Mouse (Mus musculus): ENCODE data around the gene Olfr287. TPM values are rescaled to one million over a fixed set of nuclear protein-coding genes. Genes with fewer than 3 reads are reported as not detected.

Olfr287 gene
- not detected in 2 replicates for polyA plus RNA-seq (2016; fragmentation: Nextera tagmentation; extraction: Ambion mirVana)

GRCm38 (mm10) chr15:98220877-98221276 is at the start of gene Olfr287, which contains the start of gene Gm44579:
TSS of gene Olfr287 (minus strand) at chr15:98221056.
TSS of gene Gm44579 (minus strand) at chr15:98220977.
- H3K4me3 ChIP-seq: no peak within 1 kb of the TSS
- no peak for DNase-seq (ENCODE audit: low spot score)
- H3K27ac ChIP-seq: no peak within 1 kb of the TSS
- no peaks in the 10 kb centered on the region for H3K9me3 ChIP-seq
- 68% methylated on average over 4 of the region's 4 CpGs for WGBS
- H3K27me3 ChIP-seq (ENCODE audit: insufficient read depth, poor library complexity, severe bottlenecking): no peaks in the 10 kb centered on the region
- H3K4me1 ChIP-seq (replicated peaks): no peaks in the 10 kb centered on the region
- H3K36me3 ChIP-seq: no peaks in the 10 kb centered on the region

GRCm38 (mm10) chr15:98257776-98258175 is 36.9 kb upstream of the Olfr287 start:
- 87% methylated on average over 7 of the region's 7 CpGs for WGBS
- Histone ChIP-seq H3K27me3 (ENCODE audit: insufficient read depth, poor library complexity, severe bottlenecking) (no peaks in the 10 kb centered on the region), H3K9me3 (no peaks in the 10 kb centered on the region), H3K4me3 (no peak overlapping the region), H3K36me3 (no peaks in the 10 kb centered on the region), H3K4me1 (replicated peaks) (no peaks in the 10 kb centered on the region), H3K27ac (no peak overlapping the region)
- DNase-seq (ENCODE audit: low spot score): no peak

- no peak for DNase-seq (ENCODE audit: low spot score)
- Histone ChIP-seq H3K9me3 (no peaks in the 10 kb centered on the region), H3K27ac (no peak within 1 kb of the TSS), H3K4me1 (replicated peaks) (no peaks in the 10 kb centered on the region), H3K4me3 (no peak within 1 kb of the TSS), H3K27me3 (ENCODE audit: insufficient read depth, poor library complexity, severe bottlenecking) (no peaks in the 10 kb centered on the region), H3K36me3 (no peaks in the 10 kb centered on the region)
- WGBS: 81% methylated on average over 8 of the region's 8 CpGs
Measured at GRCm38 (mm10) chr15:98257193-98257592, 36.3 kb upstream of the Olfr287 start, which contains the start of gene H1fnt. TSS of gene H1fnt (minus strand) at chr15:98257293.

GRCm38 (mm10) chr15:98256271-98256670 is 35.4 kb upstream of the Olfr287 start:
- DNase-seq (ENCODE audit: low spot score): no peak
- Histone ChIP-seq H3K4me3 (no peak overlapping the region), H3K36me3 (no peaks in the 10 kb centered on the region), H3K4me1 (replicated peaks) (no peaks in the 10 kb centered on the region), H3K27me3 (ENCODE audit: insufficient read depth, poor library complexity, severe bottlenecking) (no peaks in the 10 kb centered on the region), H3K9me3 (no peaks in the 10 kb centered on the region), H3K27ac (no peak overlapping the region)
- WGBS: 94% methylated on average over 13 of the region's 13 CpGs

- Histone ChIP-seq H3K27me3 (ENCODE audit: insufficient read depth, poor library complexity, severe bottlenecking) (no peaks in the 10 kb centered on the region), H3K9me3 (0 out of 2 replicates have a peak, but pooled peaks cover 2% of the 10 kb centered on the region), H3K4me3 (no peak overlapping the region), H3K4me1 (replicated peaks) (no peaks in the 10 kb centered on the region), H3K27ac (no peak overlapping the region), H3K36me3 (no peaks in the 10 kb centered on the region)
- WGBS: 87% methylated on average over 4 of the region's 4 CpGs
- no peak for DNase-seq (ENCODE audit: low spot score)
Measured at GRCm38 (mm10) chr15:98235442-98235841, 14.6 kb upstream of the Olfr287 start.

GRCm38 (mm10) chr15:98234350-98234749 is 13.5 kb upstream of the Olfr287 start, which contains the start of gene Olfr286:
TSS of gene Olfr286 (minus strand) at chr15:98234450.
- no peak for DNase-seq (ENCODE audit: low spot score)
- Histone ChIP-seq H3K9me3 (0 out of 2 replicates have a peak, but pooled peaks cover 2% of the 10 kb centered on the region), H3K27me3 (ENCODE audit: insufficient read depth, poor library complexity, severe bottlenecking) (no peaks in the 10 kb centered on the region), H3K4me3 (no peak within 1 kb of the TSS), H3K27ac (no peak within 1 kb of the TSS), H3K36me3 (no peaks in the 10 kb centered on the region), H3K4me1 (replicated peaks) (no peaks in the 10 kb centered on the region)
- 89% methylated on average over 4 of the region's 4 CpGs for WGBS

- Histone ChIP-seq H3K27ac (no peak overlapping the region), H3K4me1 (replicated peaks) (no peaks in the 10 kb centered on the region), H3K9me3 (no peaks in the 10 kb centered on the region), H3K27me3 (ENCODE audit: insufficient read depth, poor library complexity, severe bottlenecking) (no peaks in the 10 kb centered on the region), H3K4me3 (no peak overlapping the region), H3K36me3 (no peaks in the 10 kb centered on the region)
- no peak for DNase-seq (ENCODE audit: low spot score)
- WGBS: 65% methylated on average over 7 of the region's 7 CpGs
Measured at GRCm38 (mm10) chr15:98226096-98226495, 5.2 kb upstream of the Olfr287 start.

GRCm38 (mm10) chr15:98225610-98226009 is 4.8 kb upstream of the Olfr287 start:
- H3K4me3 ChIP-seq: no peak overlapping the region
- WGBS: 42% methylated on average over 16 of the region's 16 CpGs
- peak; percentile 5 for DNase-seq (ENCODE audit: low spot score)

GRCm38 (mm10) chr15:98222377-98222776 is 1.5 kb upstream of the Olfr287 start:
- no peaks in the 10 kb centered on the region for H3K36me3 ChIP-seq
- no peaks in the 10 kb centered on the region for H3K27me3 ChIP-seq (ENCODE audit: insufficient read depth, poor library complexity, severe bottlenecking)
- no peak overlapping the region for H3K4me3 ChIP-seq
- H3K4me1 ChIP-seq (replicated peaks): no peaks in the 10 kb centered on the region
- DNase-seq (ENCODE audit: low spot score): no peak
- no peaks in the 10 kb centered on the region for H3K9me3 ChIP-seq
- H3K27ac ChIP-seq: no peak overlapping the region

More at GRCm38 (mm10) chr15:98225610-98226009, 4.8 kb upstream of the Olfr287 start:
- Histone ChIP-seq H3K4me1 (replicated peaks) (no peaks in the 10 kb centered on the region), H3K27me3 (ENCODE audit: insufficient read depth, poor library complexity, severe bottlenecking) (no peaks in the 10 kb centered on the region), H3K9me3 (no peaks in the 10 kb centered on the region), H3K36me3 (no peaks in the 10 kb centered on the region), H3K27ac (no peak overlapping the region)

GRCm38 (mm10) chr15:98214130-98214529 is 6.7 kb downstream of the Olfr287 start:
- Histone ChIP-seq H3K9me3 (no peaks in the 10 kb centered on the region), H3K27ac (no peak overlapping the region), H3K4me3 (no peak overlapping the region), H3K27me3 (ENCODE audit: insufficient read depth, poor library complexity, severe bottlenecking) (no peaks in the 10 kb centered on the region), H3K4me1 (replicated peaks) (no peaks in the 10 kb centered on the region), H3K36me3 (no peaks in the 10 kb centered on the region)
- no peak for DNase-seq (ENCODE audit: low spot score)
- 79% methylated on average over 5 of the region's 5 CpGs for WGBS

- WGBS: 82% methylated on average over 5 of the region's 5 CpGs
- DNase-seq (ENCODE audit: low spot score): no peak
- Histone ChIP-seq H3K4me3 (no peak overlapping the region), H3K36me3 (no peaks in the 10 kb centered on the region), H3K4me1 (replicated peaks) (no peaks in the 10 kb centered on the region), H3K27me3 (ENCODE audit: insufficient read depth, poor library complexity, severe bottlenecking) (no peaks in the 10 kb centered on the region), H3K27ac (no peak overlapping the region), H3K9me3 (no peaks in the 10 kb centered on the region)
Measured at GRCm38 (mm10) chr15:98213336-98213870, 7.5 kb downstream of the Olfr287 start.

- no peaks in the 10 kb centered on the region for H3K27me3 ChIP-seq (ENCODE audit: insufficient read depth, poor library complexity, severe bottlenecking)
Measured at GRCm38 (mm10) chr15:98209676-98210075, 11.2 kb downstream of the Olfr287 start.

GRCm38 (mm10) chr15:98195442-98195841 is 25.4 kb downstream of the Olfr287 start, which contains the start of gene Olfr288:
TSS of gene Olfr288 (minus strand) at chr15:98195542.
- 62% methylated on average over 3 of the region's 3 CpGs for WGBS
- no peak for DNase-seq (ENCODE audit: low spot score)
- no peaks in the 10 kb centered on the region for H3K36me3 ChIP-seq
- no peak within 1 kb of the TSS for H3K27ac ChIP-seq
- H3K4me1 ChIP-seq (replicated peaks): no peaks in the 10 kb centered on the region
- H3K9me3 ChIP-seq: no peaks in the 10 kb centered on the region
- no peak within 1 kb of the TSS for H3K4me3 ChIP-seq
- H3K27me3 ChIP-seq (ENCODE audit: insufficient read depth, poor library complexity, severe bottlenecking): no peaks in the 10 kb centered on the region

More at GRCm38 (mm10) chr15:98209676-98210075, 11.2 kb downstream of the Olfr287 start:
- Histone ChIP-seq H3K4me3 (no peak overlapping the region), H3K27ac (no peak overlapping the region), H3K4me1 (replicated peaks) (no peaks in the 10 kb centered on the region), H3K9me3 (no peaks in the 10 kb centered on the region), H3K36me3 (no peaks in the 10 kb centered on the region)
- no peak for DNase-seq (ENCODE audit: low spot score)
- 82% methylated on average over 7 of the region's 7 CpGs for WGBS

All from hindbrain, embryonic 10.5 days (tissue).